Mouse (Mus musculus) testis, adult 2 months (tissue): Measurements from ENCODE around the gene Rnf223.

Experiments
- CTCF ChIP-seq: fragments of 200-500 bp; IDR thresholded peaks from 2 replicates; pipeline ENCODE4 v1.5.1; 2012; ENCODE audit warnings: low read depth, mild to moderate bottlenecking, inconsistent platforms, low read length, moderate library complexity; ENCODE audit not compliant: control insufficient read depth, insufficient read depth, insufficient replicate concordance
- POLR2A ChIP-seq: fragments of 200-500 bp; IDR thresholded peaks from 2 replicates; pipeline ENCODE4 v1.6.1; 2012; ENCODE audit warnings: low read depth, mild to moderate bottlenecking, inconsistent platforms, low read length, moderate library complexity; ENCODE audit not compliant: control insufficient read depth

- TF ChIP-seq POLR2A (no peak), CTCF (no peak)
Observed at GRCm38 (mm10) chr4:156084096-156084879, 46.0 kb upstream of the Rnf223 start.
